Mouse (Mus musculus) kidney, embryonic 16.5 days (tissue): ENCODE measurements around the gene Plekho2. TPM values are rescaled to one million over a fixed set of nuclear protein-coding genes. Genes with fewer than 3 reads are reported as not detected.

Experiments used
- ATAC-seq: fragments of 200-750 bp; cut with Nextera tagmentation; 2 replicates; pipeline ENCODE4 v1.8.0; 2017; ENCODE audit warnings: moderate TSS enrichment; ENCODE audit not compliant: low FRiP score, low TSS enrichment
- H3K27ac ChIP-seq: fragments of 300-500 bp; sonication (generic); 2 replicates; pipeline ENCODE4 v1.5.1; 2014; ENCODE audit warnings: low read length
- H3K27me3 ChIP-seq: fragments of 300-500 bp; sonication (generic); 2 replicates; pipeline ENCODE4 v1.6.1; 2014; ENCODE audit warnings: low read length, control low read depth, mixed read lengths; ENCODE audit not compliant: insufficient read depth
- H3K36me3 ChIP-seq: fragments of 300-500 bp; sonication (generic); 2 replicates; pipeline ENCODE4 v1.6.1; 2014; ENCODE audit warnings: low read length, control low read depth, mixed read lengths; ENCODE audit not compliant: insufficient read depth
- H3K4me1 ChIP-seq: fragments of 300-500 bp; sonication (generic); 2 replicates; pipeline ENCODE4 v1.6.1; 2014; ENCODE audit warnings: low read length, control low read depth, mixed read lengths; ENCODE audit not compliant: insufficient read depth
- H3K4me2 ChIP-seq: fragments of 300-500 bp; sonication (generic); replicated peaks from 2 replicates; pipeline ENCODE4 v1.6.1; 2014; ENCODE audit warnings: low read depth, low read length
- H3K4me3 ChIP-seq: fragments of 300-500 bp; sonication (generic); 2 replicates; pipeline ENCODE4 v1.5.1; 2014; ENCODE audit warnings: mild to moderate bottlenecking, low read length
- H3K9ac ChIP-seq: fragments of 300-500 bp; sonication (generic); replicated peaks from 2 replicates; pipeline ENCODE4 v1.6.1; 2014; ENCODE audit warnings: low read length
- H3K9me3 ChIP-seq: fragments of 300-500 bp; sonication (generic); 2 replicates; pipeline ENCODE4 v1.6.1; 2016; ENCODE audit warnings: low read length, control low read depth
- WGBS: fragments of 180-500 bp; shearing (Covaris S2); extraction: QIAGEN DNeasy Blood & Tissue Kit; methylation state at CpG from one replicate; pipeline ENCODE4 v1.1.7; 2014; 5-methylcytosine and 5-hydroxymethylcytosine counted together
- polyA plus RNA-seq: library from polyadenylated mRNA; unstranded; fragments of >200 nt; fragmentation: Nextera tagmentation; extraction: Ambion mirVana; gene quantifications from 2 replicates; pipeline ENCODE4 v1.2.1, GENCODE M21; 2015

The Plekho2 gene
- polyA plus RNA-seq, 1 experiment from 2014 or later: 19.4 TPM

- Histone ChIP-seq H3K9ac (peak overlapping the region; percentile 9; the same call in 1 of the 2 replicates), H3K4me3 (no peak overlapping the region), H3K36me3 (peaks cover 4% of the 10 kb centered on the region; the same call in 1 of the 2 replicates), H3K27ac (peak overlapping the region; percentile 60), H3K9me3 (no peaks in the 10 kb centered on the region), H3K4me2 (no peak overlapping the region), H3K27me3 (no peaks in the 10 kb centered on the region), H3K4me1 (peaks cover 42% of the 10 kb centered on the region)
- WGBS: 78% methylated on average over 11 of the region's 11 CpGs
- ATAC-seq: peak; percentile 40
These were observed 5.1 kb downstream of the Plekho2 start for GRCm38 (mm10) chr9:65574513-65575392.

- peaks cover 28% of the 10 kb centered on the region for H3K4me1 ChIP-seq
- H3K9ac ChIP-seq: no peak overlapping the region
- no peak overlapping the region for H3K4me2 ChIP-seq
- no peak overlapping the region for H3K27ac ChIP-seq
- H3K9me3 ChIP-seq: no peaks in the 10 kb centered on the region
- H3K4me3 ChIP-seq: no peak overlapping the region
- 90% methylated on average over 6 of the region's 6 CpGs for WGBS
- ATAC-seq: no peak
- H3K36me3 ChIP-seq: peaks cover 4% of the 10 kb centered on the region; the same call in 1 of the 2 replicates
- no peaks in the 10 kb centered on the region for H3K27me3 ChIP-seq
These were observed 7.0 kb downstream of the Plekho2 start for GRCm38 (mm10) chr9:65572837-65573236.

GRCm38 (mm10) chr9:65569491-65569971, 10.3 kb downstream of the Plekho2 start:
- Histone ChIP-seq H3K9me3 (no peaks in the 10 kb centered on the region), H3K4me2 (no peak overlapping the region), H3K27me3 (no peaks in the 10 kb centered on the region), H3K4me3 (no peak overlapping the region), H3K9ac (no peak overlapping the region), H3K36me3 (peaks cover 26% of the 10 kb centered on the region), H3K27ac (peak overlapping the region; percentile 19; the same call in 1 of the 2 replicates), H3K4me1 (no peaks in the 10 kb centered on the region)
- no peak for ATAC-seq
- 67% methylated on average over 6 of the region's 6 CpGs for WGBS

GRCm38 (mm10) chr9:65568787-65569186, 11.1 kb downstream of the Plekho2 start:
- no peak overlapping the region for H3K4me3 ChIP-seq
- no peak for ATAC-seq
- no peaks in the 10 kb centered on the region for H3K9me3 ChIP-seq
- 89% methylated on average over 6 of the region's 6 CpGs for WGBS
- no peak overlapping the region for H3K4me2 ChIP-seq
- no peak overlapping the region for H3K9ac ChIP-seq
- H3K36me3 ChIP-seq: peaks cover 26% of the 10 kb centered on the region
- H3K27me3 ChIP-seq: no peaks in the 10 kb centered on the region
- no peaks in the 10 kb centered on the region for H3K4me1 ChIP-seq
- H3K27ac ChIP-seq: no peak overlapping the region

- 92% methylated on average over 2 of the region's 2 CpGs for WGBS
- H3K27me3 ChIP-seq: no peaks in the 10 kb centered on the region
- H3K4me2 ChIP-seq: no peak overlapping the region
- H3K27ac ChIP-seq: no peak overlapping the region
- peaks cover 14% of the 10 kb centered on the region for H3K4me1 ChIP-seq
- H3K9me3 ChIP-seq: no peaks in the 10 kb centered on the region
- ATAC-seq: no peak
- no peak overlapping the region for H3K9ac ChIP-seq
- no peak overlapping the region for H3K4me3 ChIP-seq
- H3K36me3 ChIP-seq: peaks cover 32% of the 10 kb centered on the region
These were observed 15.1 kb downstream of the Plekho2 start for GRCm38 (mm10) chr9:65564698-65565097.

- no peak overlapping the region for H3K4me2 ChIP-seq
- ATAC-seq: no peak
- peaks cover 14% of the 10 kb centered on the region for H3K4me1 ChIP-seq
- no peaks in the 10 kb centered on the region for H3K9me3 ChIP-seq
- no peaks in the 10 kb centered on the region for H3K27me3 ChIP-seq
- no peak overlapping the region for H3K9ac ChIP-seq
- peaks cover 36% of the 10 kb centered on the region for H3K36me3 ChIP-seq
- WGBS: 89% methylated on average over 5 of the region's 5 CpGs
- H3K27ac ChIP-seq: no peak overlapping the region
- no peak overlapping the region for H3K4me3 ChIP-seq
These were observed 16.8 kb downstream of the Plekho2 start for GRCm38 (mm10) chr9:65563073-65563472.

- 20% methylated on average over 4 of the region's 4 CpGs for WGBS
- peaks cover 14% of the 10 kb centered on the region for H3K4me1 ChIP-seq
- H3K27me3 ChIP-seq: no peaks in the 10 kb centered on the region
- H3K36me3 ChIP-seq: peaks cover 31% of the 10 kb centered on the region
- H3K9ac ChIP-seq: no peak overlapping the region; the same call in 1 of the 2 replicates
- no peaks in the 10 kb centered on the region for H3K9me3 ChIP-seq
- ATAC-seq: peak; percentile 58; the same call in 1 of the 2 replicates
- H3K27ac ChIP-seq: peak overlapping the region; percentile 40; the same call in 1 of the 2 replicates
- H3K4me2 ChIP-seq: no peak overlapping the region
- no peak overlapping the region for H3K4me3 ChIP-seq
These were observed 17.7 kb downstream of the Plekho2 start for GRCm38 (mm10) chr9:65562081-65562506.

GRCm38 (mm10) chr9:65561016-65561415, 18.8 kb downstream of the Plekho2 start:
- H3K4me1 ChIP-seq: peaks cover 14% of the 10 kb centered on the region
- no peak for ATAC-seq
- peaks cover 32% of the 10 kb centered on the region for H3K36me3 ChIP-seq
- no peaks in the 10 kb centered on the region for H3K9me3 ChIP-seq
- no peak overlapping the region for H3K4me2 ChIP-seq
- 78% methylated on average over 4 of the region's 4 CpGs for WGBS
- no peaks in the 10 kb centered on the region for H3K27me3 ChIP-seq
- no peak overlapping the region for H3K27ac ChIP-seq
- no peak overlapping the region for H3K9ac ChIP-seq
- no peak overlapping the region for H3K4me3 ChIP-seq

GRCm38 (mm10) chr9:65558806-65559205, 21.0 kb downstream of the Plekho2 start:
- Histone ChIP-seq H3K9me3 (no peaks in the 10 kb centered on the region), H3K4me3 (no peak overlapping the region), H3K27ac (no peak overlapping the region), H3K36me3 (peaks cover 24% of the 10 kb centered on the region), H3K4me1 (peaks cover 33% of the 10 kb centered on the region), H3K27me3 (no peaks in the 10 kb centered on the region), H3K9ac (no peak overlapping the region), H3K4me2 (no peak overlapping the region)
- no peak for ATAC-seq
- WGBS: 88% methylated on average over 6 of the region's 6 CpGs

- ATAC-seq: no peak
- no peak overlapping the region for H3K4me2 ChIP-seq
- no peaks in the 10 kb centered on the region for H3K9me3 ChIP-seq
- H3K27ac ChIP-seq: no peak overlapping the region
- 95% methylated on average over 5 of the region's 5 CpGs for WGBS
- no peaks in the 10 kb centered on the region for H3K27me3 ChIP-seq
- H3K9ac ChIP-seq: no peak overlapping the region
- H3K4me3 ChIP-seq: no peak overlapping the region
- peaks cover 29% of the 10 kb centered on the region for H3K4me1 ChIP-seq
- H3K36me3 ChIP-seq: peaks cover 14% of the 10 kb centered on the region; the same call in 1 of the 2 replicates
These were observed 22.9 kb downstream of the Plekho2 start for GRCm38 (mm10) chr9:65556979-65557378.
